Mouse (Mus musculus): ENCODE results near the gene Slc18b1.

DNA sequence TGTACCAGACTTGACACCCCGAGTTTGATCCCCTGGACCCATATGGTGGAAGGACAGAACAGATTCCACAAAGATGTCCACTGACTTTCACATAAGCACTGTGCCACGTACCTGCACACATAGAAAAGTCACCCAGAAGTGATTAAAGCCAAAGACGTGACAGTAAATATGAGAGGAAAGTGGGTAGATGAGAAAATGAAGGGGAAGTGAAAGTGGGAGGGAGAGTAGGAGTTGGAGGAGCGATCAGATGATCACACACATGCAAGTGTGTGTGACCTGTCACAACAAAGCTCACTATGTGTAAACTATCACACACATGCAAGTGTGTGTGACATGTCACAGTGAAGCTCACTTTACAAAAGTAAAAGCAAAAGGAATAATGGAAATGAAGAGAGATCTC is 43.7 kb downstream of the Slc18b1 start:
- TF ChIP-seq CTCF (IDR thresholded peaks at IDR 0.05; ENCODE audit: low read depth, low read length), result no peak
- no peak for TF ChIP-seq POLR2A (IDR thresholded peaks at IDR 0.05; ENCODE audit: extremely low read depth, insufficient read depth, low read length)
